Mouse (Mus musculus): ENCODE data around the gene Akain1. TPM values are rescaled to one million over a fixed set of nuclear protein-coding genes. Genes with fewer than 3 reads are reported as not detected.

Gene Akain1
- total and polyA plus RNA-seq, 2 experiments from 2014 or later, result 0.10 to 0.65 TPM

- no peak overlapping the region for H3K9ac ChIP-seq
- 52% methylated on average over 5 of the region's 5 CpGs for whole genome bisulfite sequencing
- H3K4me3 ChIP-seq (ENCODE audit: low read depth, low read length), result no peak overlapping the region
- DNase-seq, result no peak
- no peaks in the 10 kb centered on the region for H3K27me3 ChIP-seq (ENCODE audit: insufficient read depth, low read length)
- no peak for ATAC-seq
- H3K27ac ChIP-seq (ENCODE audit: low read depth, low read length), result no peak overlapping the region
- H3K9me3 ChIP-seq (ENCODE audit: low read length), result no peaks in the 10 kb centered on the region
- H3K36me3 ChIP-seq (ENCODE audit: insufficient read depth), result no peaks in the 10 kb centered on the region
- TF ChIP-seq CTCF (IDR thresholded peaks at IDR 0.05; ENCODE audit: low read depth), result no peak
- no peak overlapping the region for H3K4me2 ChIP-seq (ENCODE audit: low read depth)
- no peaks in the 10 kb centered on the region for H3K4me1 ChIP-seq (ENCODE audit: insufficient read depth)
Measured at GRCm38 (mm10) chr17:69531472-69531871, 92.3 kb downstream of the Akain1 start.

Other genes starting within 250 kb of the Akain1 start
- 28.2 and 37.1 TPM in 2 replicates for gene Zbtb14, start 56.3 kb upstream of the Akain1 start, total RNA-seq (2014; rRNA removed)
- gene Zbtb14, start 56.3 kb upstream of the Akain1 start, polyA plus RNA-seq (2015; fragmentation: Nextera tagmentation; extraction: Ambion mirVana), result 16.5 and 23.2 TPM in 2 replicates

Measured in forebrain, postnatal 0 days (tissue).